Mouse (Mus musculus): ENCODE data around the gene Eef1akmt1. TPM values are rescaled to one million over a fixed set of nuclear protein-coding genes. Genes with fewer than 3 reads are reported as not detected.
A peak's percentile ranks its signal among the peaks of the same experiment; 100 is the strongest.

Gene Eef1akmt1
- polyA plus RNA-seq, 1 experiment from 2014 or later, result 104 TPM

DNA sequence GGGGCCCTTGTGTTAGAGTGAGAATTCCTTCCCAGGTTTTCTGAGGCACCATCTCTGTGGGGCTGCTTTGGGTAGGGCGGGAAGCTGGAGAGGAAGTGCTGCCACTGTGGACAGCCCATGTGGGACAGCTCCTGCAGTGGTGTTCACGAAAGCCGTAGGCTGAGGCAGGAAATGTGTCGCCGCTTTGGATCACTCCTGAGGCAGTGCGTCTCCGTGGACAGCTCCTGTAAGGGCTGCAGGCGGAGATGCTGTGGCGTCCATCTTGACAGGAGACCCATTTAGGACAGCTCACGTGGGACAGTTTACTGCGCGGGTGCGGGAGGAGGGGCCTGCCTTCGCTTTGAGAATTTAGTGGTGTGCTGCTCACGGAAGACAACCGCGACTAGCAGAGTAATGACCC, 25.9 kb downstream of the Eef1akmt1 start:
- Histone ChIP-seq H3K36me3 (replicated peaks; ENCODE audit: control insufficient read depth, insufficient read depth, low read depth, low read length) (no peaks in the 10 kb centered on the region; the same call in 1 of the 2 replicates), H3K9ac (replicated peaks; ENCODE audit: low read length) (no peak overlapping the region), H3K4me2 (ENCODE audit: low read depth, low read length) (no peak overlapping the region), H3K4me3 (ENCODE audit: low read depth, low read length) (no peak overlapping the region), H3K4me1 (ENCODE audit: control insufficient read depth, insufficient read depth, low read length) (peaks cover 2% of the 10 kb centered on the region; the same call in 1 of the 2 replicates), H3K9me3 (replicated peaks; ENCODE audit: control insufficient read depth, low read length) (no peaks in the 10 kb centered on the region), H3K27me3 (ENCODE audit: control insufficient read depth, insufficient read depth, low read length) (no peaks in the 10 kb centered on the region), H3K27ac (replicated peaks; ENCODE audit: low read depth, low read length) (no peak overlapping the region)
- ATAC-seq (replicated peaks; ENCODE audit: insufficient number of reproducible peaks, low FRiP score, low TSS enrichment, low read depth), result no peak
- DNase-seq (ENCODE audit: low spot score), result no peak
- 79% methylated on average over 17 of the region's 17 CpGs for WGBS

DNA sequence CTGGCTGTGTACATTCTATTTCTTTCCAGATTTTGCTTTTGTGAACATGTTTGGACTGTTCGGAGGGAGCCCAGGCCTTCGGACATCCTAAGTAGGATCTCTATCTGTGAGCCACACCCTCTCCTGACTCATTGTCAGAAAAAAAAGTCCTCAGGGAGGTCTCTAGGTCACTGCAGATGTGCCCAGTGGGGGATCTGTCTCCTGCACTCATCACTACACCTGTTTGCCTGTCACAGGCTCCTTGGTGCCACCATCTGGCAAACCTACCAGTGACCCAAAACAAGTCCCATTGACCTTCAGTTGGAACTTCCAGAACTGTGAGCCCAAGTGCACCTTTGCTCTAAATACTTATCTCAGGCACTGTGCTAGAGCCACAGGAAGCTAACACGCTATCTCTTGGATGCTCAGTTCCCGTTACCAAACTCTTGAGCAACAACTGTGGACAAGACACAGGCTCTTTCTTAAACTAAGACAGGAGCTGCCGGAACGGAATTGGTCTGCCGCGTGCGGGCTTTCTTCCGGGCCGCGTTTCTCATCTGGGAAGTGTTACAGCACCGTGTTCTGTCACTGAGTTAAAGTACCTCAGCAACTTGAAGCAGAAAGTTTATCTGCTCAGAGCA, 27.9 kb downstream of the Eef1akmt1 start:
- 91% methylated on average over 13 of the region's 13 CpGs for WGBS
- Histone ChIP-seq H3K9me3 (replicated peaks; ENCODE audit: control insufficient read depth, low read length) (no peaks in the 10 kb centered on the region), H3K36me3 (replicated peaks; ENCODE audit: control insufficient read depth, insufficient read depth, low read depth, low read length) (no peaks in the 10 kb centered on the region), H3K9ac (replicated peaks; ENCODE audit: low read length) (no peak overlapping the region), H3K4me1 (ENCODE audit: control insufficient read depth, insufficient read depth, low read length) (peaks cover 2% of the 10 kb centered on the region; the same call in 1 of the 2 replicates), H3K27me3 (ENCODE audit: control insufficient read depth, insufficient read depth, low read length) (no peaks in the 10 kb centered on the region), H3K4me2 (ENCODE audit: low read depth, low read length) (no peak overlapping the region), H3K27ac (replicated peaks; ENCODE audit: low read depth, low read length) (no peak overlapping the region), H3K4me3 (ENCODE audit: low read depth, low read length) (no peak overlapping the region)
- no peak for ATAC-seq (replicated peaks; ENCODE audit: insufficient number of reproducible peaks, low FRiP score, low TSS enrichment, low read depth)
- no peak for DNase-seq (ENCODE audit: low spot score)

DNA sequence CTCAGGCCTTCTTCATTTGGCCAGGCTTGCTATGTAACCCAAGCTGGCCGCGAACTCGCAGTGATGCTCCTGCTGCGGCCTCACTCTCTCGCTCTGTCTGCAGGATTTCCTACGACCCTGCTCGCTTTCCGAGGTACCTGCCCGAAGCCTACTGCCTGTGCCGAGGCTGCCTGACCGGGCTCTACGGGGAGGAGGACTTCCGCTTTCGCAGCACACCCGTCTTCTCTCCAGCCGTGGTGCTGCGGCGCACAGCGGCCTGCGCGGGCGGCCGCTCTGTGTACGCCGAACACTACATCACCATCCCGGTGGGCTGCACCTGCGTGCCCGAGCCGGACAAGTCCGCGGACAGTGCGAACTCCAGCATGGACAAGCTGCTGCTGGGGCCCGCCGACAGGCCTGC, 29.2 kb downstream of the Eef1akmt1 start:
- H3K27me3 ChIP-seq (ENCODE audit: control insufficient read depth, insufficient read depth, low read length), result no peaks in the 10 kb centered on the region; the same call in 1 of the 2 replicates
- ATAC-seq (replicated peaks; ENCODE audit: insufficient number of reproducible peaks, low FRiP score, low TSS enrichment, low read depth) (no peak), DNase-seq (ENCODE audit: low spot score) (peak; percentile 8)
- H3K4me3 ChIP-seq (ENCODE audit: low read depth, low read length), result no peak overlapping the region
- no peak overlapping the region for H3K4me2 ChIP-seq (ENCODE audit: low read depth, low read length)
- WGBS, result 44% methylated on average over 34 of the region's 34 CpGs
- peaks cover 2% of the 10 kb centered on the region; the same call in 1 of the 2 replicates for H3K4me1 ChIP-seq (ENCODE audit: control insufficient read depth, insufficient read depth, low read length)
- no peak overlapping the region for H3K27ac ChIP-seq (replicated peaks; ENCODE audit: low read depth, low read length)
- no peaks in the 10 kb centered on the region for H3K36me3 ChIP-seq (replicated peaks; ENCODE audit: control insufficient read depth, insufficient read depth, low read depth, low read length)
- H3K9me3 ChIP-seq (replicated peaks; ENCODE audit: control insufficient read depth, low read length), result no peaks in the 10 kb centered on the region
- no peak overlapping the region for H3K9ac ChIP-seq (replicated peaks; ENCODE audit: low read length)

DNA sequence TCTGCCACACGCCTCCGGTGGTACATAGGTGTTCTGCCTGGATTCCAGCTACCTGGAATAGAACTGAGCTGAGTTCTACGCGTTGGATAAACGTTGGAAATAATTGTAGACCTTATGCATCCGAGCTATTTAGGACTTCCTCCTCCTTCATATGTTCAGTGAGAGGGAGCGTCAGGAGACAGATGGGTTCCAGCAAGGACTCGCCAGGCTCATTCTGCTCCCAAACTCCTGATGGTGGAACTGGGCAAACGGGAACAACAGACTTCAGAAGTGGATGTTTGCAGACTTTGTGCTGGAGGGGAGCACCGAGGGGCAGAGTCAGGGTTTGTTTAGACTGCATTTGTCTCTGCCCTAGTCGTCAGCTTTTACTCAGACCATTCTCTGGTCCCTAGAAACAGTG, 30.7 kb downstream of the Eef1akmt1 start:
- ATAC-seq (replicated peaks; ENCODE audit: insufficient number of reproducible peaks, low FRiP score, low TSS enrichment, low read depth) (no peak), DNase-seq (ENCODE audit: low spot score) (no peak)
- 84% methylated on average over 11 of the region's 11 CpGs for WGBS
- no peak overlapping the region for H3K9ac ChIP-seq (replicated peaks; ENCODE audit: low read length)
- H3K4me1 ChIP-seq (ENCODE audit: control insufficient read depth, insufficient read depth, low read length), result no peaks in the 10 kb centered on the region
- H3K27ac ChIP-seq (replicated peaks; ENCODE audit: low read depth, low read length), result no peak overlapping the region
- no peak overlapping the region for H3K4me2 ChIP-seq (ENCODE audit: low read depth, low read length)
- no peak overlapping the region for H3K4me3 ChIP-seq (ENCODE audit: low read depth, low read length)
- no peaks in the 10 kb centered on the region; the same call in 1 of the 2 replicates for H3K27me3 ChIP-seq (ENCODE audit: control insufficient read depth, insufficient read depth, low read length)
- H3K9me3 ChIP-seq (replicated peaks; ENCODE audit: control insufficient read depth, low read length), result no peaks in the 10 kb centered on the region
- H3K36me3 ChIP-seq (replicated peaks; ENCODE audit: control insufficient read depth, insufficient read depth, low read depth, low read length), result no peaks in the 10 kb centered on the region

DNA sequence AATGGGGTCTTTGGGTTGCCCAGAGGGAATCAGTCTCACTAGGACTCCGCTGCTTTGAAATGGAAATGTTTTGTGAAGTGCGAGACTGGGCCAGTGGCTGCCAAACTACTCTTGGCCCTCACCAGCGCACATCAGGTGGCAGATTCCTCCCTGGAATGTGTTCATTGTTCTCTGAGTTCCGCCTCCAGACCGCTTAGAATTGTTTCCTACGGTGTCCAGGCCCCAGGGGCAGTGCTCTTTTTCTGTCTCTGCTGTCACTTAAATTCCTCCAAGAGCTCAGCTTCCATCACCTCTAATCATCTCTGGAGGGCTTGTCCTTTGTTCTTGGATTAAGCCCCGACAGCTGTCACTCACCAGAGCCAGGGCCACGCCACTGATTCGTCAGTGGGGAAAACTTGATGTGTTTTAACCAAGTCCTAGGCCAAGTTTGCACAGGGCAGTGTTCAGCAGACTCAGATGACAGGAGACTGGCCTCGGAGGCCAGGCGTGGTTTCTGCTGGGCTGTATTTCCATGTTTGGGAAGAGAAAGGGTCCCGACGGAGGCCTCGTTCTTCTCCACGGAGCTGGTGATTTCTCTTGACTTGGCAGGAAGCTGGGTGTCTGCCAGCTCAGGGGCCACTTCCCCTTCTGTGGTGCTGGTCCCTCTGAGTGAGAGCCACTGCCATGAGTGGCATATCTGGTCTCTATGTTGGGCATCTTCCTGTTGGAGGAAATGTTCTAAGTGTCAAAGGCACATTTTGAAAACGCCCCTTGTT, 34.0 kb downstream of the Eef1akmt1 start:
- Histone ChIP-seq H3K4me2 (ENCODE audit: low read depth, low read length) (no peak overlapping the region), H3K4me3 (ENCODE audit: low read depth, low read length) (no peak overlapping the region), H3K36me3 (replicated peaks; ENCODE audit: control insufficient read depth, insufficient read depth, low read depth, low read length) (no peaks in the 10 kb centered on the region), H3K27ac (replicated peaks; ENCODE audit: low read depth, low read length) (no peak overlapping the region), H3K9ac (replicated peaks; ENCODE audit: low read length) (no peak overlapping the region), H3K9me3 (replicated peaks; ENCODE audit: control insufficient read depth, low read length) (no peaks in the 10 kb centered on the region), H3K4me1 (ENCODE audit: control insufficient read depth, insufficient read depth, low read length) (no peaks in the 10 kb centered on the region), H3K27me3 (ENCODE audit: control insufficient read depth, insufficient read depth, low read length) (peaks cover 4% of the 10 kb centered on the region)
- ATAC-seq (replicated peaks; ENCODE audit: insufficient number of reproducible peaks, low FRiP score, low TSS enrichment, low read depth) (no peak), DNase-seq (ENCODE audit: low spot score) (peak; percentile 40)
- WGBS, result 11% methylated on average over 16 of the region's 16 CpGs

DNA sequence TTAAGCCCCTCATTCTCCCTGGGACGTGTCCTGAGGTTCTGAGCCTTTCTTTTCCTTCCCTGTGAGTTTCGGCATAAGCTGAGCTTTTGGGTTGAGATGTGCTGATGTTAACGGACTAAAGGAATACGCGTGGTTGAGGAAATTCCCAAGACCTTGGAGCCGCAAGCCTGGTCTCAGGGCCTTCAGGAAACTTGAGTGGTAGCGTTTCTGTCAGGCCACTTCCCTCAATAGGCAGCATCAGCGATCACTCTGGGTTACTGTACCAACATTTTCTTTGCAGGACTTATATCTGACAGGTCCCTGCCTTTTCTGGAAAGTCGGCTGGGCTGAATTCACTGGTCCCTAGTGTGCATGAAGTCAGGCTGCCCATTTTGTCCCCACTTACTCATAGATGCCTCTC, 34.6 kb downstream of the Eef1akmt1 start:
- H3K27me3 ChIP-seq (ENCODE audit: control insufficient read depth, insufficient read depth, low read length), result peaks cover 4% of the 10 kb centered on the region
- DNase-seq (ENCODE audit: low spot score), result no peak
- H3K4me2 ChIP-seq (ENCODE audit: low read depth, low read length), result no peak overlapping the region
- no peaks in the 10 kb centered on the region for H3K4me1 ChIP-seq (ENCODE audit: control insufficient read depth, insufficient read depth, low read length)
- 30% methylated on average over 9 of the region's 9 CpGs for WGBS
- H3K27ac ChIP-seq (replicated peaks; ENCODE audit: low read depth, low read length), result no peak overlapping the region
- H3K9me3 ChIP-seq (replicated peaks; ENCODE audit: control insufficient read depth, low read length), result no peaks in the 10 kb centered on the region
- H3K4me3 ChIP-seq (ENCODE audit: low read depth, low read length), result no peak overlapping the region
- H3K9ac ChIP-seq (replicated peaks; ENCODE audit: low read length), result no peak overlapping the region
- ATAC-seq (replicated peaks; ENCODE audit: insufficient number of reproducible peaks, low FRiP score, low TSS enrichment, low read depth), result no peak
- no peaks in the 10 kb centered on the region for H3K36me3 ChIP-seq (replicated peaks; ENCODE audit: control insufficient read depth, insufficient read depth, low read depth, low read length)

DNA sequence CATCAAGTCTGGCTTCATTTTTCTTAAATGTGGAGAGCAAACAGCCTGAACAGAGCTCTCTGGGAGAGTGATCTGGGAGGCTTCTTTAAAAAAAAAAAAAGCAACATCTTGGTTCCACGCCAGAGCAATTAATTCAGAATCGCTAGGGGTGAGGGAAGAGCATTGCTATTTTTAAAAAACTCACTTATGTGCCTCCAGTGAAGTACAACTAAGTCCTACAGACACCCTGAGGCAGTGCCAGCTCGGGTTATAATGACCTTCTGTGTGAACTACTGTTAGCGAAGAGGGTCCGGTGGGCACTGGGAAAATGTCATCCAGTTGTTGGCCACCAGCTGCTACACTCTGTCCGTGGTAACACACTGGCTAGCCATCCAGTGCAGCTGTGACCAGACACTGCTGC, 35.8 kb downstream of the Eef1akmt1 start:
- WGBS, result 73% methylated on average over 6 of the region's 6 CpGs
- Histone ChIP-seq H3K36me3 (replicated peaks; ENCODE audit: control insufficient read depth, insufficient read depth, low read depth, low read length) (no peaks in the 10 kb centered on the region), H3K4me2 (ENCODE audit: low read depth, low read length) (no peak overlapping the region), H3K27ac (replicated peaks; ENCODE audit: low read depth, low read length) (no peak overlapping the region), H3K4me1 (ENCODE audit: control insufficient read depth, insufficient read depth, low read length) (no peaks in the 10 kb centered on the region), H3K4me3 (ENCODE audit: low read depth, low read length) (no peak overlapping the region), H3K9ac (replicated peaks; ENCODE audit: low read length) (no peak overlapping the region), H3K9me3 (replicated peaks; ENCODE audit: control insufficient read depth, low read length) (no peaks in the 10 kb centered on the region), H3K27me3 (ENCODE audit: control insufficient read depth, insufficient read depth, low read length) (peaks cover 4% of the 10 kb centered on the region)
- ATAC-seq (replicated peaks; ENCODE audit: insufficient number of reproducible peaks, low FRiP score, low TSS enrichment, low read depth), result no peak
- DNase-seq (ENCODE audit: low spot score), result no peak

DNA sequence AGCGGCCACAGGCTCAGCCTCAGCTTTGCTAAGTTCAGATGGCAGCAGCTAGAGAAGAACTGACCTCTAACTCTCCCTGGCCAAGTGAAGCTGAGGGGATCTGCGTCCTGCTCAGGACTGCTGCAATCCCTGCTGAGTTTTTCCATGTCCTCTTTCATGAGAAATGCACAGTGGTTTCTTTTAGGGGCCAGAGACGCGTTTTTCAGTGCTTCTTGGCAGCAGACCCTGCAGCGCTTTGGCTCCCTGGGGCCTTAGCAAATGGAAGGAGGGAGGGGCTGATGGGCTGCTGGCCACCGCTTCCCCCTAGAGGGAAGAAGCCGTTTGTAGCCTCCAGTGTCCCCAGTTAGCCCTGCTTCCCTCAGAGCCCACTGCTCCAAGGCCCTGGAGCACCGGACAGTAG, 36.5 kb downstream of the Eef1akmt1 start:
- Histone ChIP-seq H3K4me2 (ENCODE audit: low read depth, low read length) (no peak overlapping the region), H3K9me3 (replicated peaks; ENCODE audit: control insufficient read depth, low read length) (no peaks in the 10 kb centered on the region)

More for the DNA sequence above, 36.5 kb downstream of the Eef1akmt1 start:
- peaks cover 4% of the 10 kb centered on the region for H3K27me3 ChIP-seq (ENCODE audit: control insufficient read depth, insufficient read depth, low read length)
- DNase-seq (ENCODE audit: low spot score) (no peak), ATAC-seq (replicated peaks; ENCODE audit: insufficient number of reproducible peaks, low FRiP score, low TSS enrichment, low read depth) (no peak)
- no peaks in the 10 kb centered on the region for H3K36me3 ChIP-seq (replicated peaks; ENCODE audit: control insufficient read depth, insufficient read depth, low read depth, low read length)
- WGBS, result 8% methylated on average over 8 of the region's 8 CpGs
- H3K27ac ChIP-seq (replicated peaks; ENCODE audit: low read depth, low read length), result no peak overlapping the region
- no peak overlapping the region for H3K9ac ChIP-seq (replicated peaks; ENCODE audit: low read length)
- H3K4me1 ChIP-seq (ENCODE audit: control insufficient read depth, insufficient read depth, low read length), result no peaks in the 10 kb centered on the region
- H3K4me3 ChIP-seq (ENCODE audit: low read depth, low read length), result no peak overlapping the region

Measured in embryonic facial prominence, embryonic 11.5 days (tissue).